Mouse (Mus musculus) brain, embryonic 14.5 days (tissue): ENCODE data around the gene Art3.

ENCODE experiments used
- CTCF ChIP-seq: fragments of 200-500 bp; IDR thresholded peaks from 2 replicates; pipeline ENCODE4 v1.5.1; 2012; ENCODE audit warnings: inconsistent platforms, mild to moderate bottlenecking, moderate library complexity, borderline replicate concordance; ENCODE audit not compliant: insufficient read depth, insufficient read length; ENCODE audit errors: extremely low read depth
- POLR2A ChIP-seq: fragments of 200-500 bp; IDR thresholded peaks from 2 replicates; pipeline ENCODE4 v1.6.1; 2012; ENCODE audit warnings: mild to moderate bottlenecking, inconsistent platforms, borderline replicate concordance; ENCODE audit not compliant: poor library complexity, insufficient read depth, insufficient read length, severe bottlenecking; ENCODE audit errors: extremely low read depth

- no peak for TF ChIP-seq CTCF
- TF ChIP-seq POLR2A: no peak
Measured at GRCm38 (mm10) chr5:92370392-92370791, 38.8 kb downstream of the Art3 start.
